Mouse (Mus musculus): ENCODE results near the gene Cbr3. TPM values are rescaled to one million over a fixed set of nuclear protein-coding genes. Genes with fewer than 3 reads are reported as not detected.

Gene Cbr3
- 2.7 and 3.7 TPM in 2 replicates for polyA plus RNA-seq (2015; fragmentation: Nextera tagmentation; extraction: Ambion mirVana)

DNA sequence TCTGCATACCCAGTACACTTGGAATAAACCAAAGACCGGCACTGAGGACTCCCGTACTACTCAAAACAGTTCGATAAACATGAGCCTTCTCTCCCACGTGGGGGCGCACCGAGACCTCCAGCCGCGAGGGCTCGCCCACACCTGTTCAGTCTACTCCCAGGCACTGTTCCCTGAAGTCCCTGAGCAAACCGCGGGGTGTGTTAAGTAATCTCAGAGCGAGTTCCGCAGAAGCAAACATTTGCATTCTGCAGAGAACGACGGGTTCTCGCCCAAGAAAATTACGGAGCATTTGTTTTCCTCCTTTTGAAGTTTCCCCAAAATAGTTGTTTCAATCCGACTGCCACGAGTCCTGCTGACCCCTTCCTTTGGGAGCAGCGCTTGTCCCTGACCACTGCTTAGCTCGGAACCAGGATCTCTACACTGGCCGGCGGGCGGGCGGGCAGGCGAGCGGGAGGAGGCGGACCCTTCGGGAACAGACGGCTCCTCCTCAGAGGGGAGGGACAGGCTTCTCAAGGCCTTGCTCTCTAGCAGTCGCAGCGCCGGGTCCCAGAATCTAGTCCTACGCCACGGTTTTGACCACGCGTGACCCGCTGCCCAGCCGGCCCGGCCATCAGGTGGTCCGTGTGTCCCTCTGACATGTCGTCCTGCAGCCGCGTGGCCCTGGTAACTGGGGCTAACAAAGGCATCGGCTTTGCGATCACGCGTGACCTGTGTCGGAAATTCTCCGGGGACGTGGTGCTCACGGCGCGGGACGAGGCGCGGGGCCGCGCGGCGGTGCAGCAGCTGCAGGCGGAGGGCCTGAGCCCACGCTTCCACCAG, at the start of gene Cbr3:
Gene Cbr3 (plus strand): TSS at position 527 of the 819 bp plus-strand sequence.

DNA sequence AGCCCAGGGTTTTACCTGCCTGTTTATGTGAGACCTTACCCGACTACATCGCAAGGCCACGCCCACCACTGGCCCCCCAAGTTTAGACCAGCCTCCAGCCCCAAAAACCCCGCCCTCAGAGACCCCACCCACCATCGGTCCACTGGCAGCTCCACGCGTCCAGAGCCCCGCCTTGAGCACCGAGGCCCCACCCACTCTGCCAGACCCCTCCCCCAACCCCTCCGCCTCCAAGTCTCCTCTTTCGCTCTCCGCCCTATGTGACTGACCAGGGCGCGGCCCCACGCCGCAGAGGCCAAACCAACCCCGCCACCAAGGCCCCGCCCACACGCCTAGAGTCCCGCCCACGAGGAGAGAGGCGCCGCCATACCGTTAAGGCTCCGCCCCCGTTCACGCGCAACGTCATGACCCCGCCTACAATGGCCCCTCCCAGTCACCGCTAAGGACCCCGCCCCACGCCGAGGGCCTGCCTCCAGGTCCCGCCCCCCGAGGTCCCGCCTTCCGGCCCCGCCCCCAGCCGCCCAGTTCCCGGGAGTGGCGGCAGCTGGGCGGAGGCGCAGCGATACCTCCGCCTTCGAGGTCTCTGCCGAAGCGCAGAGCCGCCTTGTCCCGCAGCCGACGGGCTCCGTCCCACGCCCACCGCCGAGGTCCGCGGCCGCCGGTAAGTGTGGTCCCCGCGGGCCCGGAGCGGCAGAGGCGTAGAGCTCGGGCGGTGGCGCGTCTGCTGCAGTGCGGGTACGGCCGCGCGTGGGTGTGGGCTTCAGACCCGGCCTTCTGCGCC, 28.6 kb downstream of the Cbr3 start, which contains the start of gene Dop1b:
Gene Dop1b (plus strand): TSS at position 494 of the 778 bp plus-strand sequence.

Other genes with a start within 250 kb of the Cbr3 start
- 3.5 and 4.9 TPM in 2 replicates for gene Setd4, start 79.2 kb upstream of the Cbr3 start, polyA plus RNA-seq (2015; fragmentation: Nextera tagmentation; extraction: Ambion mirVana)
- gene Cbr1, start 77.4 kb upstream of the Cbr3 start, polyA plus RNA-seq (2015; fragmentation: Nextera tagmentation; extraction: Ambion mirVana) = 33.8 and 45.2 TPM in 2 replicates
- not detected in 2 replicates for gene Gm5678, start 55.1 kb upstream of the Cbr3 start, polyA plus RNA-seq (2015; fragmentation: Nextera tagmentation; extraction: Ambion mirVana)
- gene Dop1b, start 28.7 kb downstream of the Cbr3 start, polyA plus RNA-seq (2015; fragmentation: Nextera tagmentation; extraction: Ambion mirVana) = 10.1 TPM in 2 replicates
- gene Morc3, start 148.9 kb downstream of the Cbr3 start, polyA plus RNA-seq (2015; fragmentation: Nextera tagmentation; extraction: Ambion mirVana) = 25.0 and 25.3 TPM in 2 replicates
- gene Chaf1b, start 200.7 kb downstream of the Cbr3 start, polyA plus RNA-seq (2015; fragmentation: Nextera tagmentation; extraction: Ambion mirVana) = 7.6 and 10.3 TPM in 2 replicates